Comparison of ENCODE assay signal across 8 mouse cellular contexts in the genomic region with DNA sequence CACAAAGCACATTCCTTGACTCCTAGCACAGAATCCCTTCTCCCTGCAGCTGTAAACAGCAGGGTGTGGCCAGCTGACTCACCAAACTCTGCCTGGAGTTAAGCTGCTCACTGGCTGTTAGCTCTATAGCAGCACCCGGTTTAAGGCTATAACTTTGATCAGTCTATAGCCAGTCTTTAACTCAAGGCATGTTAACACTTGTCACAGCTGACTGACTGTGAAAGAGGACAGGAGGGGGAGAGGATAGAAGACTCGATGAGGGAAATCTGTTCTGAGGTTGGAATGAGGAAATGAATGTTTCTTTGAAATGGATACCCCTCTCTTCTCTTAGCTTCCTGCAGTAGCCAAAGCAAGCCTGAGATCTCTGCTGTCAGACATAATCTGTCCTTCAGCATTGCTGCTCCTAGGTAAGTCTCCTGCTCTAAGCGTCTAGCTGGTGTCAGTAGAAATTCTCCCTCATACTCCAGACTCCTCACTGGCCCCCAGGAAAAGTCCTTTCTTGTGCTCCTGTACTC. TPM values are rescaled to one million over a fixed set of nuclear protein-coding genes. Genes with fewer than 3 reads are reported as not detected.
A peak's percentile ranks its signal among the peaks of the same experiment; 100 is the strongest.
DNase-seq lines count a peak whose midpoint lies in the region; ATAC-seq lines count a peak whose summit lies in the region.

No protein-coding gene starts in this region.

- peak overlapping the region; percentile 79 for H3K4me2 ChIP-seq in heart, embryonic 15.5 days

- H3K4me1 ChIP-seq in heart, embryonic 15.5 days (replicated peaks): peaks cover 12% of the 10 kb centered on the region
- peaks cover 13% of the 10 kb centered on the region for H3K4me1 ChIP-seq in midbrain, embryonic 10.5 days

- 4% methylated on average over 3 of the region's 3 CpGs for WGBS in heart, embryonic 15.5 days
- WGBS in large intestine, adult 2 months: 3% methylated on average over 3 of the region's 3 CpGs
- 2% methylated on average over 3 of the region's 3 CpGs for WGBS in midbrain, embryonic 10.5 days

- no peaks in the 10 kb centered on the region for H3K9me3 ChIP-seq in heart, embryonic 15.5 days (replicated peaks)
- H3K9me3 ChIP-seq in midbrain, embryonic 10.5 days (replicated peaks): no peaks in the 10 kb centered on the region

- peaks cover 11% of the 10 kb centered on the region; the same call in 1 of the 2 replicates for H3K36me3 ChIP-seq in heart, embryonic 15.5 days
- H3K36me3 ChIP-seq in midbrain, embryonic 10.5 days: no peaks in the 10 kb centered on the region

- H3K4me3 ChIP-seq in heart, embryonic 15.5 days: peak overlapping the region; percentile 64
- H3K4me3 ChIP-seq in midbrain, embryonic 10.5 days: peak overlapping the region; percentile 52

- H3K27me3 ChIP-seq in heart, embryonic 15.5 days: no peaks in the 10 kb centered on the region
- H3K27me3 ChIP-seq in midbrain, embryonic 10.5 days (ENCODE audit: low read depth, poor library complexity, severe bottlenecking): no peaks in the 10 kb centered on the region

- peak overlapping the region; percentile 63 for H3K9ac ChIP-seq in heart, embryonic 15.5 days

- peak overlapping the region; percentile 81 for H3K27ac ChIP-seq in heart, embryonic 15.5 days
- 0 out of 2 replicates have a peak overlapping the region, but pooled peaks have one; percentile 46 for H3K27ac ChIP-seq in midbrain, embryonic 10.5 days (replicated peaks)

- DNase-seq in urinary bladder, postnatal 14 days (ENCODE audit: low spot score): peak; percentile 57
- no peak for DNase-seq in urinary bladder, adult 2 months (ENCODE audit: low spot score)
- DNase-seq in embryo, embryonic 9.5 days (ENCODE audit: extremely low spot score): peak; percentile 14
- peak; percentile 57 for DNase-seq in large intestine, adult 2 months (ENCODE audit: low read depth, low spot score)
- peak; percentile 13 for DNase-seq in midbrain, embryonic 10.5 days (ENCODE audit: low spot score)
- DNase-seq in ovary, adult 18-20 months (ENCODE audit: low spot score): no peak
- no peak for DNase-seq in frontal cortex, postnatal 14 days (ENCODE audit: low spot score in 2 of 2)

- peak; percentile 53; the same call in 1 of the 2 replicates for ATAC-seq in heart, embryonic 15.5 days (replicated peaks; ENCODE audit: insufficient number of reproducible peaks, insufficient read depth, low FRiP score, low read depth)

RNA-seq across cellular contexts. Expression of gene Vwa5a, which starts 0.9 kb away (rescaled TPM):
- 53.4 and 57.0 TPM in 2 replicates for polyA plus RNA-seq in urinary bladder, adult 2 months (2012; rRNA removed)
- 19.8 and 24.0 TPM in 2 replicates for polyA plus RNA-seq in heart, embryonic 15.5 days (2015; fragmentation: Nextera tagmentation; extraction: Ambion mirVana)
- polyA plus RNA-seq in large intestine, adult 2 months (2012; rRNA removed): 15.4 and 18.1 TPM in 2 replicates
- 6.0 and 7.2 TPM in 2 replicates for polyA plus RNA-seq in midbrain, embryonic 10.5 days (2016; fragmentation: Nextera tagmentation; extraction: Ambion mirVana)

RNA-seq across cellular contexts. Expression of gene Olfr919, which starts 15.5 kb away (rescaled TPM):
- polyA plus RNA-seq in urinary bladder, adult 2 months (2012; rRNA removed): not detected in 2 replicates
- polyA plus RNA-seq in heart, embryonic 15.5 days (2015; fragmentation: Nextera tagmentation; extraction: Ambion mirVana): not detected in 2 replicates
- polyA plus RNA-seq in large intestine, adult 2 months (2012; rRNA removed): not detected in 2 replicates
- polyA plus RNA-seq in midbrain, embryonic 10.5 days (2016; fragmentation: Nextera tagmentation; extraction: Ambion mirVana): not detected in 2 replicates

RNA-seq across cellular contexts. Expression of gene Olfr920, which starts 33.1 kb away (rescaled TPM):
- 0.87 and 0.90 TPM in 2 replicates for polyA plus RNA-seq in urinary bladder, adult 2 months (2012; rRNA removed)
- polyA plus RNA-seq in heart, embryonic 15.5 days (2015; fragmentation: Nextera tagmentation; extraction: Ambion mirVana): 0.03 TPM in 1 of 2 replicates, not detected in the other
- 0.06 and 0.15 TPM in 2 replicates for polyA plus RNA-seq in large intestine, adult 2 months (2012; rRNA removed)
- polyA plus RNA-seq in midbrain, embryonic 10.5 days (2016; fragmentation: Nextera tagmentation; extraction: Ambion mirVana): 0.02 TPM in 1 of 2 replicates, not detected in the other

RNA-seq across cellular contexts. Expression of gene Olfr918, which starts 44.6 kb away (rescaled TPM):
- not detected in 2 replicates for polyA plus RNA-seq in urinary bladder, adult 2 months (2012; rRNA removed)
- not detected in 2 replicates for polyA plus RNA-seq in heart, embryonic 15.5 days (2015; fragmentation: Nextera tagmentation; extraction: Ambion mirVana)
- polyA plus RNA-seq in large intestine, adult 2 months (2012; rRNA removed): not detected in 2 replicates
- not detected in 2 replicates for polyA plus RNA-seq in midbrain, embryonic 10.5 days (2016; fragmentation: Nextera tagmentation; extraction: Ambion mirVana)

RNA-seq across cellular contexts. Expression of gene Olfr917, which starts 53.3 kb away (rescaled TPM):
- polyA plus RNA-seq in urinary bladder, adult 2 months (2012; rRNA removed): not detected in 2 replicates
- not detected in 2 replicates for polyA plus RNA-seq in heart, embryonic 15.5 days (2015; fragmentation: Nextera tagmentation; extraction: Ambion mirVana)
- polyA plus RNA-seq in large intestine, adult 2 months (2012; rRNA removed): not detected in 2 replicates
- not detected in 2 replicates for polyA plus RNA-seq in midbrain, embryonic 10.5 days (2016; fragmentation: Nextera tagmentation; extraction: Ambion mirVana)

Comparison
In these comparisons a context has a peak if more than half of its experiments do, and no peak if none do; other contexts are left out.
1. DNase-seq: peak in urinary bladder, postnatal 14 days (single experiment), embryo, embryonic 9.5 days (single experiment), large intestine, adult 2 months (single experiment) and midbrain, embryonic 10.5 days (single experiment); none in urinary bladder, adult 2 months (single experiment), ovary, adult 18-20 months (single experiment) and frontal cortex, postnatal 14 days (0 of 2).